Mouse (Mus musculus) heart, embryonic 16.5 days (tissue): ENCODE data around the gene Acot12. TPM values are rescaled to one million over a fixed set of nuclear protein-coding genes. Genes with fewer than 3 reads are reported as not detected.

Source experiments
- microRNA-seq: library from miRNA; unstranded; fragments of <30 nt; microRNA quantifications from one replicate; pipeline ENCODE4, GENCODE M21; 2017
- polyA plus RNA-seq: library from polyadenylated mRNA; unstranded; fragments of >200 nt; fragmentation: Nextera tagmentation; extraction: Ambion mirVana; gene quantifications from 2 replicates; pipeline ENCODE4 v1.2.1, GENCODE M21; 2015

The Acot12 gene
- polyA plus RNA-seq, 1 experiment from 2014 or later, result not detected

Small RNAs within 50 kb of the gene (microRNA-seq; reads per million reads assigned to microRNA genes)
- not detected for gene Gm27656

Other genes with a start within 250 kb of the Acot12 start
- 25.3 and 26.5 TPM in 2 replicates for gene Zcchc9, start 66.2 kb downstream of the Acot12 start, polyA plus RNA-seq
- gene Ckmt2, start 135.4 kb downstream of the Acot12 start, polyA plus RNA-seq, result 83.5 and 94.8 TPM in 2 replicates